Mouse (Mus musculus): ENCODE data around the gene Znhit6.

DNA sequence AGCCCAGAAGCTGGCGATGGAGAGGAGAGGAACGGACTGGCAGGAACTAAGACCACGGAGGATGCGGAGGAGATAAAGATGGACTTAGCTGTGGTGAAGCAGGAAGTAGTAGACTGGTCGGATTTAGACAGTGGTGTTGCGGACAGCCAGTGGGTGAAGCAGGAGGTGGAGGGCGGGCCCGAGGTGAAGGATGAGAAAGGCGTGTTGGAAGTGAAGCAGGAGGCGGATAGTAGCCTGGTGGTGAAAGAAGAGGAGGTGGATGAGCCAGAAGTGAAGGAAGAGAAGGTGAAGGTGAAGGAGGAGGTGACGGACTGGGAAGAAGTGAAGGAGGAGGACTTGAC lies 447 bp downstream of the Znhit6 start:
- TF ChIP-seq CTCF (IDR thresholded peaks at IDR 0.05) (no peak), EP300 (IDR thresholded peaks at IDR 0.05) (no peak)
